Mouse (Mus musculus) embryonic fibroblast, embryonic 13.5 days (primary cell): ENCODE data around the gene Ube2g2.

Experiments
- CTCF ChIP-seq: IDR thresholded peaks from 2 replicates; pipeline ENCODE4 v1.5.1; 2011; ENCODE audit warnings: mild to moderate bottlenecking, control low read depth, low read length, moderate library complexity, borderline replicate concordance; ENCODE audit not compliant: insufficient read depth
- POLR2A ChIP-seq: IDR thresholded peaks from 2 replicates; pipeline ENCODE4 v1.6.1; 2011; ENCODE audit warnings: low read depth, mild to moderate bottlenecking, control low read depth, low read length, moderate library complexity

- TF ChIP-seq CTCF, result no peak
- no peak for TF ChIP-seq POLR2A
Measured at GRCm38 (mm10) chr10:77638956-77639355, 16.9 kb downstream of the Ube2g2 start.
